Mouse (Mus musculus) intestine, postnatal 0 days (tissue): ENCODE results near the gene Ptprr. TPM values are rescaled to one million over a fixed set of nuclear protein-coding genes. Genes with fewer than 3 reads are reported as not detected.

ENCODE experiments used
- ATAC-seq: fragments of 200-750 bp; cut with Nextera tagmentation; 2 replicates; pipeline ENCODE4 v1.8.0; 2017; ENCODE audit warnings: mild to moderate bottlenecking, moderate TSS enrichment, moderate library complexity
- H3K27ac ChIP-seq: fragments of 300-500 bp; sonication (generic); 2 replicates; pipeline ENCODE4 v1.5.1; 2014; ENCODE audit warnings: mild to moderate bottlenecking, low read depth, low read length, moderate library complexity
- H3K27me3 ChIP-seq: fragments of 300-500 bp; sonication (generic); replicated peaks from 2 replicates; pipeline ENCODE4 v1.6.1; 2014; ENCODE audit warnings: low read length, mixed read lengths; ENCODE audit not compliant: control insufficient read depth, insufficient read depth
- H3K36me3 ChIP-seq: fragments of 300-500 bp; sonication (generic); 2 replicates; pipeline ENCODE4 v1.6.1; 2014; ENCODE audit warnings: mild to moderate bottlenecking, moderate library complexity; ENCODE audit not compliant: control insufficient read depth, insufficient read depth
- H3K4me1 ChIP-seq: fragments of 300-500 bp; sonication (generic); replicated peaks from 2 replicates; pipeline ENCODE4 v1.6.1; 2014; ENCODE audit warnings: antibody characterized with exemption, low read length, mixed read lengths; ENCODE audit not compliant: control insufficient read depth, insufficient read depth
- H3K4me2 ChIP-seq: fragments of 300-500 bp; sonication (generic); replicated peaks from 2 replicates; pipeline ENCODE4 v1.6.1; 2014; ENCODE audit warnings: low read depth, mild to moderate bottlenecking, moderate library complexity
- H3K4me3 ChIP-seq: fragments of 300-500 bp; sonication (generic); 2 replicates; pipeline ENCODE4 v1.5.1; 2014; ENCODE audit warnings: low read depth, low read length
- H3K9ac ChIP-seq: fragments of 300-500 bp; sonication (generic); 2 replicates; pipeline ENCODE4 v1.6.1; 2014; ENCODE audit warnings: mild to moderate bottlenecking, low read depth, low read length
- H3K9me3 ChIP-seq: fragments of 300-500 bp; sonication (generic); 2 replicates; pipeline ENCODE4 v1.6.1; 2016; ENCODE audit warnings: mixed run types; ENCODE audit not compliant: control insufficient read depth
- CTCF ChIP-seq: sonication (generic); IDR thresholded peaks from 2 replicates; pipeline ENCODE4 v1.5.1; 2016; ENCODE audit warnings: low read depth, mild to moderate bottlenecking, control low read depth, antibody characterized with exemption, moderate library complexity
- WGBS: fragments of 180-500 bp; shearing (Covaris S2); extraction: QIAGEN DNeasy Blood & Tissue Kit; methylation state at CpG from one replicate; pipeline ENCODE4 v1.1.7; 2014; 5-methylcytosine and 5-hydroxymethylcytosine counted together
- polyA plus RNA-seq: library from polyadenylated mRNA; unstranded; fragments of >200 nt; fragmentation: Nextera tagmentation; extraction: Ambion mirVana; gene quantifications from 2 replicates; pipeline ENCODE4 v1.2.1, GENCODE M21; 2015

The Ptprr gene
- polyA plus RNA-seq, 1 experiment from 2014 or later: 7.5 TPM

- Histone ChIP-seq H3K27me3 (no peaks in the 10 kb centered on the region), H3K27ac (no peak overlapping the region), H3K4me3 (no peak overlapping the region), H3K9me3 (no peaks in the 10 kb centered on the region), H3K4me2 (no peak overlapping the region), H3K9ac (no peak overlapping the region), H3K36me3 (no peaks in the 10 kb centered on the region), H3K4me1 (no peaks in the 10 kb centered on the region)
- WGBS: 49% methylated on average over 11 of the region's 11 CpGs
- TF ChIP-seq CTCF: no peak
- no peak for ATAC-seq
Measured at GRCm38 (mm10) chr10:116310516-116311210, 292.6 kb downstream of the Ptprr start.

- Histone ChIP-seq H3K9ac (no peak overlapping the region), H3K4me1 (no peaks in the 10 kb centered on the region), H3K27me3 (no peaks in the 10 kb centered on the region), H3K4me2 (no peak overlapping the region; the same call in 1 of the 2 replicates), H3K36me3 (no peaks in the 10 kb centered on the region), H3K4me3 (no peak overlapping the region), H3K9me3 (no peaks in the 10 kb centered on the region), H3K27ac (no peak overlapping the region)
- peak; percentile 95 for TF ChIP-seq CTCF
- 18% methylated on average over 12 of the region's 12 CpGs for WGBS
- ATAC-seq: no peak
Measured at GRCm38 (mm10) chr10:116319246-116319645, 301.2 kb downstream of the Ptprr start.

Other genes with a start within 250 kb of the Ptprr start
- gene Tspan8, start 201.4 kb upstream of the Ptprr start, polyA plus RNA-seq: 204 and 208 TPM in 2 replicates
- gene 4933416C03Rik, start 95.7 kb downstream of the Ptprr start, polyA plus RNA-seq: not detected in 2 replicates